Mouse (Mus musculus) liver, embryonic 14.5 days (tissue): ENCODE data around the gene Dapk3. TPM values are rescaled to one million over a fixed set of nuclear protein-coding genes. Genes with fewer than 3 reads are reported as not detected.

ENCODE experiments used
- ATAC-seq: fragments of 200-750 bp; cut with Nextera tagmentation; 2 replicates; pipeline ENCODE4 v1.8.0; 2017; ENCODE audit warnings: moderate number of reproducible peaks, mild to moderate bottlenecking, moderate library complexity; ENCODE audit not compliant: insufficient read depth
- DNase-seq, 3 experiments: peaks; one replicate each; pipeline ENCODE4 v3.0.0-alpha.2; 2012 to 2013; ENCODE audit warnings: low read depth in 3 of 3, low spot score in 3 of 3
- H3K27ac ChIP-seq: fragments of 300-500 bp; sonication (generic); 2 replicates; pipeline ENCODE4 v1.5.1; 2014; ENCODE audit warnings: moderate library complexity, mild to moderate bottlenecking, control low read depth, inconsistent platforms
- H3K27me3 ChIP-seq: fragments of 300-500 bp; sonication (generic); 2 replicates; pipeline ENCODE4 v1.6.1; 2014; ENCODE audit warnings: mild to moderate bottlenecking, low read length, moderate library complexity; ENCODE audit not compliant: control insufficient read depth, insufficient read depth
- H3K36me3 ChIP-seq: fragments of 300-500 bp; sonication (generic); replicated peaks from 2 replicates; pipeline ENCODE4 v1.6.1; 2014; ENCODE audit warnings: low read depth; ENCODE audit not compliant: control insufficient read depth, insufficient read depth
- H3K4me1 ChIP-seq, 2 experiments: fragments of 200-500 bp in 1 of 2; fragments of 300-500 bp in 1 of 2; sonication (generic) in 1 of 2; replicated peaks; 2 replicates each; pipeline ENCODE4 v1.6.1; 2012 to 2014; ENCODE audit warnings: antibody characterized with exemption in 1 of 2, inconsistent platforms in 1 of 2, low read length in 1 of 2; ENCODE audit not compliant: control insufficient read depth in 2 of 2, insufficient read depth in 2 of 2
- H3K4me2 ChIP-seq: fragments of 300-500 bp; sonication (generic); 2 replicates; pipeline ENCODE4 v1.6.1; 2014; ENCODE audit warnings: low read depth, mild to moderate bottlenecking, control low read depth, moderate library complexity
- H3K4me3 ChIP-seq, 2 experiments: fragments of 200-500 bp in 1 of 2; fragments of 300-500 bp in 1 of 2; sonication (generic) in 1 of 2; 2 replicates each; pipeline ENCODE4 v1.5.1; 2012 to 2014; ENCODE audit warnings: low read depth in 2 of 2, low read length in 2 of 2, mild to moderate bottlenecking in 2 of 2, control low read depth in 1 of 2, inconsistent platforms in 1 of 2, moderate library complexity in 1 of 2; ENCODE audit not compliant: insufficient read depth in 1 of 2
- H3K9ac ChIP-seq: fragments of 300-500 bp; sonication (generic); replicated peaks from 2 replicates; pipeline ENCODE4 v1.6.1; 2014; ENCODE audit warnings: mild to moderate bottlenecking, control low read depth, moderate library complexity
- H3K9me3 ChIP-seq: fragments of 300-500 bp; sonication (generic); 2 replicates; pipeline ENCODE4 v1.6.1; 2016; ENCODE audit warnings: low read length, mixed read lengths; ENCODE audit not compliant: control insufficient read depth
- CTCF ChIP-seq: IDR thresholded peaks from 2 replicates; pipeline ENCODE4 v1.5.1; 2016; ENCODE audit warnings: antibody characterized with exemption, low read depth, control low read depth
- EP300 ChIP-seq: IDR thresholded peaks from 2 replicates; pipeline ENCODE4 v1.6.1; 2016; ENCODE audit warnings: antibody characterized with exemption, low read depth
- WGBS: fragments of 180-500 bp; shearing (Covaris S2); extraction: QIAGEN DNeasy Blood & Tissue Kit; methylation state at CpG from one replicate; pipeline ENCODE4 v1.1.7; 2014; ENCODE audit not compliant: insufficient replicate concordance; 5-methylcytosine and 5-hydroxymethylcytosine counted together
- polyA plus RNA-seq, 2 experiments: library from polyadenylated mRNA; depleted of rRNA in 1 of 2; stranded (reverse) in 1 of 2; unstranded in 1 of 2; fragments of >200 nt; fragmentation: Nextera tagmentation in 1 of 2; extraction: Ambion mirVana in 1 of 2; gene quantifications; 2 replicates each; pipeline versions ENCODE4 v1.2.1 to v1.2.3; 2012 to 2014

Gene Dapk3
- polyA plus RNA-seq, 2 experiments, result 13.0 to 17.6 TPM

DNA sequence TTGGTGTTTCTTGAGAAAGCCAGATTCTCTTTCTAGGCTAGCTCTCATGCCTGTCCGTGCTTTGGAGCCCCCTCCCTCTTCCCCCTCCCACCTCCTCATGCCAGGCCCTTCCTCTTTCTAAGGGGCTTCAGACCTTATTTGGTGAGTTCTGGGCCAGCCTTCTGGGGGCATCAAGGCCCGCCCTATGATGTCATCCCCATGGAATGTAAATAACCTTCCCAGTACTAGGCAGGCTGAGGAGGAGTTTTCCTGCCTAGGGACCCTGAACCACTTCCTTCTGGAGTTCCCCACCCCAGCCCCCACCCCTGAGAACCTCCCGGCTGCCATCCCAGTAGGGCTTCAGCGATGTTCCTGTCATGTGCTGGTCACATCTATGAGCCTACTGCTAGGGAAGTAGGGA lies 2.0 kb downstream of the Dapk3 start:
- Histone ChIP-seq H3K4me2 (no peak overlapping the region), H3K9ac (no peak overlapping the region), H3K27ac (no peak overlapping the region), H3K4me3 (no peak overlapping the region), H3K9me3 (no peaks in the 10 kb centered on the region), H3K36me3 (peaks cover 33% of the 10 kb centered on the region), H3K4me1 (peaks cover 2 to 7% of the 10 kb centered on the region in 2 experiments; a peak in 3 of 4 replicates), H3K27me3 (no peaks in the 10 kb centered on the region)
- ATAC-seq (no peak), DNase-seq (no peak)
- 60% methylated on average over 4 of the region's 4 CpGs for WGBS
- TF ChIP-seq CTCF, result no peak
- TF ChIP-seq EP300, result no peak

DNA sequence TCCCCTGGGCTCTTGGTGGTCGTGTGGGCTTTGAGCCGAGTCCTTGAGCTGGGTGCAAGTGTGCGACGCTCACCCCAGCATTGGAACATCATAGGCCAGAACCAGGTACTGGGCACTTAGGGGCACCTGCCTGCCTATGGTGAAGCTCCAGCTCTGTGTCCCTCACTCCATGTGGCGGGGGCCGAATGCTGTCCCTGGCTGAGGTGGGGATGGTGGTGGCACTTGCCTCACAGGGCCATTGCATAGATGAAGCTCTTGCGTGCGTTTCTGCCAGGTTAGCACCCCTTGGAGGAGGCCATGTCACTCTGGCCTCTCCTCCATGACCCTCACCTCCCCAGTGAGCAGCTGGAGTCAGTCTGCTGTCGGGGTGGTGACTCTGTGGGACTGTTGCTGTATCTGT lies 4.4 kb downstream of the Dapk3 start:
- no peaks in the 10 kb centered on the region for H3K27me3 ChIP-seq
- H3K4me1 ChIP-seq, result peaks cover 2 to 14% of the 10 kb centered on the region in 2 experiments; a peak in 3 of 4 replicates
- ATAC-seq, result no peak
- no peaks in the 10 kb centered on the region for H3K9me3 ChIP-seq
- no peak overlapping the region for H3K27ac ChIP-seq
- no peak overlapping the region for H3K4me3 ChIP-seq
- no peak for TF ChIP-seq CTCF
- TF ChIP-seq EP300, result no peak
- WGBS, result 82% methylated on average over 9 of the region's 9 CpGs
- H3K36me3 ChIP-seq, result peaks cover 14% of the 10 kb centered on the region
- H3K9ac ChIP-seq, result no peak overlapping the region
- H3K4me2 ChIP-seq, result no peak overlapping the region
- no peak for DNase-seq

DNA sequence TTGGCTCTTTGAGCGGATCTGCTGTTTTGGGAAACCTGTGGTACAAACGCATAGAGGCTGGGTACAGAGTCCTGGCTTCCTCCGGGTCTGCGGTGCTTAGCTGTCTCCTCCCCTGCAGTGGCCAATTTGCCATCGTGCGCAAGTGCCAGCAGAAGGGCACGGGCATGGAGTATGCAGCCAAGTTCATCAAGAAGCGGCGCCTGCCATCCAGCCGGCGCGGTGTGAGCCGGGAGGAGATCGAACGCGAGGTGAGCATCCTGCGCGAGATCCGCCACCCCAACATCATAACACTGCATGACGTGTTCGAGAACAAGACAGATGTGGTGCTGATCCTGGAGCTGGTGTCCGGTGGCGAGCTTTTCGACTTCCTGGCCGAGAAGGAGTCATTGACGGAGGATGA lies 7.0 kb downstream of the Dapk3 start:
- Histone ChIP-seq H3K4me1 (peaks cover 0 to 15% of the 10 kb centered on the region in 2 experiments; a peak in 3 of 4 replicates), H3K36me3 (peaks cover 7% of the 10 kb centered on the region), H3K27ac (no peak overlapping the region), H3K9me3 (no peaks in the 10 kb centered on the region), H3K27me3 (peaks cover 18% of the 10 kb centered on the region), H3K4me2 (no peak overlapping the region), H3K9ac (no peak overlapping the region), H3K4me3 (no peak overlapping the region)
- WGBS, result 80% methylated on average over 26 of the region's 26 CpGs
- no peak for DNase-seq
- no peak for TF ChIP-seq CTCF
- TF ChIP-seq EP300, result no peak
- ATAC-seq, result no peak

GRCm38 (mm10) chr10:81190236-81190911 lies 7.6 kb downstream of the Dapk3 start:
- WGBS, result 66% methylated on average over 31 of the region's 31 CpGs
- H3K4me1 ChIP-seq, result peaks cover 0 to 15% of the 10 kb centered on the region in 2 experiments; a peak in 3 of 4 replicates
- ATAC-seq, result no peak
- no peak overlapping the region for H3K9ac ChIP-seq
- no peaks in the 10 kb centered on the region for H3K9me3 ChIP-seq
- H3K27ac ChIP-seq, result no peak overlapping the region
- no peak overlapping the region for H3K4me3 ChIP-seq
- H3K4me2 ChIP-seq, result no peak overlapping the region
- H3K27me3 ChIP-seq, result peaks cover 23% of the 10 kb centered on the region
- peaks cover 5% of the 10 kb centered on the region for H3K36me3 ChIP-seq
- DNase-seq, result no peak
- TF ChIP-seq CTCF (peak; percentile 90), EP300 (no peak)

DNA sequence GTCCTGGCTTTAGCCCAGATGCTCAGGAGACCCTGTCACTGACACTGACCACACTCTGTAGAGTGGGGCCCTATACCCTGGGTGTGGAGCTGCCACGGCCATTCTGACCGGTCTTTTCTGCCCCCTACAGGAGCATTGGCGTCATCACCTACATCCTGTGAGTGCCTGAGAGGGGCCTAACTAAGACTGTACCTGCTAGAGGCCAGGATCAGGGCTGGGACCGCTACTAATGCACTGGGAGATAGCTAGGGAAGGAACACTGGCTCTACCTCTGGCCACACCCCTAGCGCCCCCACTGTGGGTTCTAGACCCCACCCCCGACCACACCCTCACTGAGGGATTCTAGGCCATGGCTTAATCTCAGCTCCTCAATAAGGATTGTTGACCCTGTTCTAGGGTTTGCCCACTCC lies 8.1 kb downstream of the Dapk3 start:
- Histone ChIP-seq H3K27ac (no peak overlapping the region), H3K36me3 (peaks cover 5% of the 10 kb centered on the region), H3K9me3 (no peaks in the 10 kb centered on the region), H3K4me2 (no peak overlapping the region), H3K4me3 (no peak overlapping the region), H3K27me3 (peaks cover 27% of the 10 kb centered on the region), H3K4me1 (peaks cover 0 to 15% of the 10 kb centered on the region in 2 experiments; a peak in 3 of 4 replicates), H3K9ac (no peak overlapping the region)
- WGBS, result 29% methylated on average over 6 of the region's 6 CpGs
- ATAC-seq (no peak), DNase-seq (no peak)
- TF ChIP-seq EP300, result no peak
- peak; percentile 62 for TF ChIP-seq CTCF
